Mouse (Mus musculus) embryonic facial prominence, embryonic 13.5 days (tissue): ENCODE results near the gene Micu1. TPM values are rescaled to one million over a fixed set of nuclear protein-coding genes. Genes with fewer than 3 reads are reported as not detected.

Experiments used
- ATAC-seq: fragments of 200-750 bp; cut with Nextera tagmentation; 2 replicates; pipeline ENCODE4 v1.8.0; 2017; ENCODE audit warnings: low read depth; ENCODE audit not compliant: insufficient number of reproducible peaks, insufficient read depth, low FRiP score, low TSS enrichment
- H3K27ac ChIP-seq: fragments of 300-500 bp; sonication (generic); 2 replicates; pipeline ENCODE4 v1.5.1; 2015; ENCODE audit warnings: moderate library complexity, mild to moderate bottlenecking, inconsistent platforms
- H3K27me3 ChIP-seq: fragments of 300-500 bp; sonication (generic); 2 replicates; pipeline ENCODE4 v1.6.1; 2015; ENCODE audit warnings: mild to moderate bottlenecking, inconsistent platforms
- H3K36me3 ChIP-seq: fragments of 300-500 bp; sonication (generic); 2 replicates; pipeline ENCODE4 v1.6.1; 2015; ENCODE audit warnings: mild to moderate bottlenecking, inconsistent platforms
- H3K4me1 ChIP-seq: fragments of 300-500 bp; sonication (generic); 2 replicates; pipeline ENCODE4 v1.6.1; 2015; ENCODE audit warnings: inconsistent platforms
- H3K4me2 ChIP-seq: fragments of 300-500 bp; sonication (generic); 2 replicates; pipeline ENCODE4 v1.6.1; 2015; ENCODE audit warnings: moderate library complexity, mild to moderate bottlenecking, inconsistent platforms
- H3K4me3 ChIP-seq: fragments of 300-500 bp; sonication (generic); 2 replicates; pipeline ENCODE4 v1.5.1; 2015; ENCODE audit warnings: mild to moderate bottlenecking, inconsistent platforms
- H3K9ac ChIP-seq: fragments of 300-500 bp; sonication (generic); 2 replicates; pipeline ENCODE4 v1.6.1; 2015; ENCODE audit warnings: mild to moderate bottlenecking, inconsistent platforms
- H3K9me3 ChIP-seq: fragments of 300-500 bp; sonication (generic); 2 replicates; pipeline ENCODE4 v1.6.1; 2016; ENCODE audit warnings: inconsistent platforms
- WGBS: fragments of 180-500 bp; shearing (Covaris S2); methylation state at CpG from one replicate; pipeline ENCODE4 v1.1.7; 2015; ENCODE audit warnings: mixed read lengths; 5-methylcytosine and 5-hydroxymethylcytosine counted together
- polyA plus RNA-seq: library from polyadenylated mRNA; unstranded; fragments of >200 nt; fragmentation: Nextera tagmentation; extraction: Ambion mirVana; gene quantifications from 2 replicates; pipeline ENCODE4 v1.2.1, GENCODE M21; 2015

Gene Micu1
- polyA plus RNA-seq, 1 experiment from 2014 or later: 73.1 TPM

DNA sequence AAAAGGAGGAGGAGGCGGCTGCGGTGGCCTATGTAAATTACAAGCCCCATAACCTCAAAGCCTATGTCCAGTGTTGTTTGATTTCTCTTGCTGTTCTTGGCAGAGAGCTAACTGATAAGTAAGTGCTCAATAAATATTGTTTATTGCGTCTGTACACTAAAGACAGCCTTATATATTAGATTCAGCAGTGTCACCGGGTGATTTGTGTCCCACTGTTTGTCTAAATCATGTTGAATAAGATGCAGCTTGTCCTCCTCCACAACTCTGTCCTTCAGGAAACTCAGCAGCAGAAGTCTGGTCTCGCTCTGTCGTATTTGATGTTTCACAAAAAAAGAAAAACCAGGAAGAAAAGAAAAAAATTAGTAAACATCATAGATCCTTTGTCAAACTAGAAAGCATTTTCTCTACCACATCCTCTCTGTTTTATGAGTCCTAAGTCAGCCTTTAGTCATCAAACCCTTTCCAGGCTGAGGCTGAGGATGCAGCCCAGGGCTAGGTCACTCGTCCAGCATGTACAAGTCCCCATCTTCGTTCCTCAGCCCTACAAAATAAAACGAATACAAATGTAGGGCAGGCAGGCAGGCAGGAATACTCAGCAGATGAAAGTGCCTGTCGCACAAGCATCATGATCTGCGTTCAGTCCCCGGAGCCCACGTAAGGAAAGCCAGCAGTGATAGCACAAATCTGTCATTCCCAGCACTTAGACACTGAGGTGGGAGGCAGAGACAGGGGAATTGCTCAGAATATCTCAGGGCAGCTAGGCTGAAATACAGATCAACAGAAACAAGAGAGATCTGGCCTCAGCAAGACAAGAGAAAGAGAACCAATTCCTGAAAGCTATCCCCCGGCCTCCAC is 133.3 kb downstream of the Micu1 start:
- no peak overlapping the region for H3K9ac ChIP-seq
- no peak overlapping the region for H3K4me2 ChIP-seq
- no peaks in the 10 kb centered on the region for H3K9me3 ChIP-seq
- no peaks in the 10 kb centered on the region for H3K27me3 ChIP-seq
- H3K4me3 ChIP-seq: no peak overlapping the region
- no peak for ATAC-seq
- WGBS: 90% methylated on average over 14 of the region's 14 CpGs
- H3K36me3 ChIP-seq: peaks cover 23% of the 10 kb centered on the region
- H3K4me1 ChIP-seq: no peaks in the 10 kb centered on the region
- H3K27ac ChIP-seq: no peak overlapping the region

DNA sequence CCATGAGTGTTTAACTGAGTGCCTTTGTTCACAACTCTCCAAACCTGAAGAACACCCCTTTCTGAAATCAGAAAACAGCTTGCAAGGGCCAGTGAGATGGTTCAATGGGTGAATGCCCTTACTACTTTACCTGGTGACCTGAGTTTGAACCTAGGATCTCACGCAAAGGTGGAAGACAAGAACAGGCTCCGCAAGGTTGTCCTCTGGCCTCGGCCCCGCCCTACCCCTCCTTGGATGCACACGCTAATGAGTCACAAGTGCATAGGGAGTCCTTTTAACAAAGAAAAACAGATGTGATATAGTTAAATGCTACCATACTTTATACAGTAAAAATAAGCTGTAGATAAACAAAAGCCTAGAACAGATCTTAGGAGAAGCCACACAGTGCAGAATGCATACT is 135.2 kb downstream of the Micu1 start:
- WGBS: 82% methylated on average over 5 of the region's 5 CpGs
- Histone ChIP-seq H3K9me3 (no peaks in the 10 kb centered on the region), H3K4me3 (no peak overlapping the region), H3K9ac (no peak overlapping the region), H3K4me1 (no peaks in the 10 kb centered on the region), H3K36me3 (peaks cover 26% of the 10 kb centered on the region), H3K27ac (no peak overlapping the region), H3K4me2 (no peak overlapping the region), H3K27me3 (no peaks in the 10 kb centered on the region)
- ATAC-seq: no peak

DNA sequence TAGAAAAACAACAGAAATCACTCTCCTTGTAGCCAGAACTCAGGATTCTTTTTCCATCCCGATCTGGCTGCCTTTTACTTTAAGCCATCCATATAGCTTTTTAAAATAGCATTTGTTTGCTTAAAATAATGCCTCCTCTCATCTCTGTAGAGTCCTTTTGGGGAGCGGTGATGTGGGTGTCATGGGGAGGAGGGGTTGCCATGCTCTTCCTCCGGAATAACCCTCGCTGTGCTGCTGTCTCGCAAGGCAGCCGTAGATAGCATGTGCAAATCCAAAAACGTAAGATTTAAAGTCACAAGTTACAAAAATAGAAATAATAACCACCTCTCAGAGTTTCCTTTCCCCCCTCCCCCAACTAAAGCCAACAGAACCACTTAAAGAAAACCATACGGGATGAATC is 139.2 kb downstream of the Micu1 start:
- WGBS: 82% methylated on average over 8 of the region's 8 CpGs
- ATAC-seq: no peak
- Histone ChIP-seq H3K9ac (no peak overlapping the region), H3K4me3 (no peak overlapping the region), H3K27me3 (no peaks in the 10 kb centered on the region), H3K36me3 (peaks cover 19% of the 10 kb centered on the region), H3K4me1 (no peaks in the 10 kb centered on the region), H3K4me2 (no peak overlapping the region), H3K27ac (no peak overlapping the region), H3K9me3 (no peaks in the 10 kb centered on the region)

DNA sequence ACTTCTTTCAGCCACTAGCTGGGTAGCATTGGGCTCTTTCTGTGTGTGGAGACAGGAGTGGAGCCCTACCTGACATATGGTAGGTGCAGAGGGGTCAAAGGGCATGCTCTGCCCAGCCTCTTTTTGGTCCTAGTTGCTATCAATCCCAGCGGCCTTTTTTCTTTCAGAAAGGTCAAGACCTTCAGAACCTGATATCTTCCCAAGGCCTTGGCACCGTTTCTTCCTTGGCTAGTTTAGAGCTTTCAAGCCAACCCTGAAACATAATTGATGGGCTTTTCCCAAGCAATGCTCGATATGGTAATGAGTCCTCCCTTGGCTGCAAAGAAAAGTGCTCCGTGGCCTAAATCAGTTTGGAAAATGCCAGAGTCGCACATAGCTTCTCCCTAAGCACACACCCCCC is 140.8 kb downstream of the Micu1 start:
- Histone ChIP-seq H3K4me2 (no peak overlapping the region), H3K9ac (no peak overlapping the region), H3K9me3 (no peaks in the 10 kb centered on the region), H3K27ac (no peak overlapping the region), H3K27me3 (no peaks in the 10 kb centered on the region), H3K36me3 (peaks cover 18% of the 10 kb centered on the region), H3K4me1 (no peaks in the 10 kb centered on the region), H3K4me3 (no peak overlapping the region)
- 35% methylated on average over 5 of the region's 5 CpGs for WGBS
- ATAC-seq: no peak

DNA sequence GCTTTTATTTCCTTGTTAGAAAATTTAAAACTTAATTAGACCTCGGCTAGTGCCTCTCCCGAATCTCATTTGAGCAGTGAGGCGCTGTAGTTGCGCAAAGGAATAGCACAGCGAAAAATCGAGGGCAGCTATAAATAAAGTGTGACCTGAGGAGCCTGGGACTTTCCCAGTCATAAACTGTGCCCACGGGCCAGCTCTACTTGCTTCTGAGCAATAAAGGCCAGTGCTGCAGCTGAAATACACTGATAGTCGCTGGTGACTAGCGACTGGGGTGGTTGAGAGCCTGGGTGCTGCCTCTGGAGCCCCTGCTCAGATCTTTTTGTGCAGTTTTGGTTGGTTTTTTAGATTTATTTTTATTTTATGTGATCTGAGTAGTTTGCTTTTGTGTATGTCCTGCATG is 142.4 kb downstream of the Micu1 start:
- H3K4me2 ChIP-seq: no peak overlapping the region
- no peak for ATAC-seq
- H3K9me3 ChIP-seq: no peaks in the 10 kb centered on the region
- whole genome bisulfite sequencing: 86% methylated on average over 9 of the region's 9 CpGs
- H3K4me3 ChIP-seq: no peak overlapping the region
- H3K36me3 ChIP-seq: peaks cover 18% of the 10 kb centered on the region
- H3K9ac ChIP-seq: no peak overlapping the region
- no peak overlapping the region for H3K27ac ChIP-seq
- H3K27me3 ChIP-seq: no peaks in the 10 kb centered on the region
- H3K4me1 ChIP-seq: no peaks in the 10 kb centered on the region

DNA sequence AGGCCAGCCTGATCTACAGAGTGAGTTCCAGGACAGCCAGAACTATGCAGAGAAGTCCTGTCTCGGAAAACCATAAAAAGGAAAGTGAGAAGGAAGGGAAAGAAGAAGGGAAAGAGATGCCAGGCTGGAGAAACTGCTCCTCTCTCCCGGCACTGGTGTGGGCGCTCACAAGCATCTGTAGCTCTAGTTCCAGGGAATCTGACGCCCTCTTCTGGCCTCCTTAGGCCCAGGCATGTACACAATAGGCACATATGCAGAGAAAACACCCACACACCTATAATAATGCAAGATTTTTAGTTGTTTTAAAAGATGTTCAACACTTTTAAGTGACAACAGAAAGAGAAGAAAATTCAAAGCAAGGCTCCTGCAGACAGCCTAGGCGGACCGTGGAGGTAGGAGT is 144.1 kb downstream of the Micu1 start:
- no peak overlapping the region for H3K9ac ChIP-seq
- peaks cover 11% of the 10 kb centered on the region for H3K36me3 ChIP-seq
- WGBS: 74% methylated on average over 6 of the region's 6 CpGs
- H3K4me2 ChIP-seq: no peak overlapping the region
- H3K4me1 ChIP-seq: no peaks in the 10 kb centered on the region
- no peak overlapping the region for H3K4me3 ChIP-seq
- H3K9me3 ChIP-seq: no peaks in the 10 kb centered on the region
- H3K27ac ChIP-seq: no peak overlapping the region
- no peaks in the 10 kb centered on the region for H3K27me3 ChIP-seq
- ATAC-seq: no peak

DNA sequence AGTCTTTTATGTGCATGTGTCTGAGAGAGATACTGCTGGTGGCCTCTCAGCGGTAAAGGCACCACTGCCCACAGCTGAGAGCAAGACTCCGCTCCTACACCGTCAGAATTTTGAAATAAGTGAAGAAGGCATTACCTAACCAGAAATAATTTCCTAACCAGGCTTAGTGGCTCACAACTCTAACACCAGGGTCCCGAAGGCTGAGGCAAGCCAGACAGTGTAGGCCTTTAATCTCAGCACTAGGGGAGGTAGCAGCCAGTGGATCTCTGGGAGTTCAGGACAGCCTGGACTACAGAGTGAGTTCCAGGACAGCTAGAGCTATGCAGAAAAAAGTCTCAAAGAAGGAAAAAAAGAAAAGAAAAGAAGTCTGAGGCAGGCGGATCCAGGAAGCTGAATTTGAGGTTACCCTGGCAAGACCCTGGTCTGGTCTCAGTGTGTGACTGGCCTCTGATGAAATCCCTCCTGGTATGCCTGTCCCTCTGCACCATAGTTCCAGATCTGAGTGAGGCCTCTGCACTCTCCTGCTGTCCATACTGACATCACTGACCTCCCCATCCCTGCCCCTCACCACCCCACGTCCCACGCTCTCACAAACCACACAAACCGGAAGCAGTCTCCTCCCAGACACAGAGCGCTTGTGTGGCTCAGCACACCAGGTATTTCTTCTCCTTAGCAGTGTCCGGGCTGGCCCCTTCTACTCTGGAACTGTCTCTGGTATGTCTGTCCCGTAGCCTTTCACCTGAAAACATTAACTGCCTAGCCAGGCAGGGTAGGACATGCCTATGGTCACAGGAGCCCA is 146.0 kb downstream of the Micu1 start:
- Histone ChIP-seq H3K4me3 (no peak overlapping the region), H3K9ac (no peak overlapping the region), H3K27ac (no peak overlapping the region; the same call in 1 of the 2 replicates), H3K36me3 (peaks cover 6% of the 10 kb centered on the region; the same call in 1 of the 2 replicates), H3K9me3 (no peaks in the 10 kb centered on the region), H3K27me3 (no peaks in the 10 kb centered on the region), H3K4me1 (no peaks in the 10 kb centered on the region), H3K4me2 (no peak overlapping the region)
- 67% methylated on average over 11 of the region's 11 CpGs for WGBS
- ATAC-seq: no peak

DNA sequence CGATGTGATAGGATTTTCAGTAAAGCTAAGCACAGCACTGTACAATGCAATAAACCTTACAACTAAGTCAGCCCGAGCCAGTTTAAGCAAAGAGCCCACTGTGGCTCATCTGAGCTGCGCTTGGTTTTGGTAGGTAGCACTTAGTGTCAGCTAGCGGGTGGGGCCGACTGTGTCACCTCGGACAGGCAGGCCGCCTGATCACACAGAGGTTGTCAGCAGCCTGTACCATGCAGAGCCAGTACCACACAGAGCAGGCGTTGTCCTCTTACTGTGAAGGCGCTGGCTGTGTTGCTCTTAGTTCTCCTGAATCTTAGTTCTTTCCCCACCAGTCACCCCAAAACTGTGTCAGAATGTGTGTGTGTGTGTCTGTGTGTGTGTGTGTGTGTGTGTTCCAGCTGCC is 146.7 kb downstream of the Micu1 start:
- Histone ChIP-seq H3K36me3 (peaks cover 6% of the 10 kb centered on the region; the same call in 1 of the 2 replicates), H3K9me3 (no peaks in the 10 kb centered on the region), H3K4me3 (no peak overlapping the region), H3K4me1 (no peaks in the 10 kb centered on the region), H3K27me3 (no peaks in the 10 kb centered on the region), H3K27ac (no peak overlapping the region), H3K4me2 (no peak overlapping the region), H3K9ac (no peak overlapping the region)
- ATAC-seq: 0 out of 2 replicates have a peak, but pooled peaks have one; percentile 32
- 62% methylated on average over 9 of the region's 9 CpGs for whole genome bisulfite sequencing

DNA sequence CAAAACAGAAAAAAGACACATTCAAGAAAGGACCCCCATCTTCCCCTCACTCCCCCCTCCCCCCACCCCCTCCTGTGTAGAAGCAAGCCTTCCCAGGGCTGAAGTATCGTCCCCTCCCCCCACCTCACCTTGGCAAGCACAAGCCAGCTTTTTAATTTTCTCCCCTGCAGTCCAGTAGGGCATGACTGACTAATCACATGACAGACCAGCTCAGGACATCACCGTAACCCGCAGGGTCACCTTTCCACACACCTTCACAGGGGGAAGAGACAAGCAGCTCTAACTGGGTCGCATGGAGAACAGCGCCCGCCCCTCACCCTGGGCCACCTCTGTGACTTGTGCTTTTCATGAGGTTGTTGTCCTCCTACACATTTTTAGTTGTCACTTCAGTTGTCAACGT is 147.1 kb downstream of the Micu1 start:
- H3K36me3 ChIP-seq: peaks cover 6% of the 10 kb centered on the region; the same call in 1 of the 2 replicates
- no peak for ATAC-seq
- no peaks in the 10 kb centered on the region for H3K27me3 ChIP-seq
- no peak overlapping the region for H3K4me3 ChIP-seq
- WGBS: 73% methylated on average over 7 of the region's 7 CpGs
- no peaks in the 10 kb centered on the region for H3K4me1 ChIP-seq
- no peak overlapping the region for H3K27ac ChIP-seq
- H3K9me3 ChIP-seq: no peaks in the 10 kb centered on the region
- H3K9ac ChIP-seq: no peak overlapping the region
- no peak overlapping the region for H3K4me2 ChIP-seq

DNA sequence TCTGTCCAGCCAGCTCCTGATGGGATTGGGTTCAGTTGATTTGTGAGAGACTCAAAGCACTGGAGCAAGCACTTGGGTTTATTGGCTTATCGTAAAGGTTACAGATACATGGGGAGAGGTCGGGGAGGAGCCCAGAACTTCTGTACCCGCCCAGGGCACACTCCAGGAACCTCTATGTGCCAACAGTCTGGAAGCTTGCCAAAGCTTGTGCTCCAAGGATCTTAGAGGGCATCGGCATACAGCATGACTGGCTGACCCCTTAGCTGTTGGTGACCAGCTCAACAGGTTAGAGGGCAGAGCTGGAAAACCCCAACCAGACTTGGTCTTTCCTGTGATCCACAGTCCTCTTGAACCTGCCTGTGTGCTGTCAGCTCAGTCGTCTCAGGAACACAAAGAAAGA is 154.9 kb downstream of the Micu1 start:
- Histone ChIP-seq H3K4me1 (peaks cover 14% of the 10 kb centered on the region; the same call in 1 of the 2 replicates), H3K9me3 (no peaks in the 10 kb centered on the region), H3K4me2 (no peak overlapping the region), H3K36me3 (no peaks in the 10 kb centered on the region), H3K27ac (no peak overlapping the region), H3K4me3 (no peak overlapping the region), H3K9ac (no peak overlapping the region), H3K27me3 (no peaks in the 10 kb centered on the region)
- no peak for ATAC-seq
- WGBS: 88% methylated on average over 5 of the region's 5 CpGs

DNA sequence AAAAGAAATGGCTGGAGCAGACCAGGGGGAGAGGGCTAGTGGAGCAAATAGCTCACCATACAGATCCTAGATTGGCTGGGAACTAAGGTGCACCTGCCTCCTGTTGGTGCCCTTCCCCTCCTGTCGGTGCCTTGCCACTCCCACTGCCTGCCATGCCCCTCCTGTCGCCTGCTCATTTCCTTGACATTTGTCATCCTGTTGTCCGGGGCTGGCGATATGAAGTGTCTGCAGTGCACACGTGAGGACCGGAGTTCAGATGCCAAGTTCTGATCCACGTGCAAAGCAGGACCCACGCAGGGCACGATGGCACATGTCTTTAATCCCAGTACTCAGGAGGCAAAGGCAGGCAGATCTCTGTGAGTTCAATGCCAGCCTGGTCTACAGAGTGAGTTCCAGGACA is 158.4 kb downstream of the Micu1 start:
- no peak overlapping the region for H3K27ac ChIP-seq
- H3K9me3 ChIP-seq: no peaks in the 10 kb centered on the region
- H3K9ac ChIP-seq: no peak overlapping the region
- peaks cover 17% of the 10 kb centered on the region for H3K36me3 ChIP-seq
- no peak overlapping the region for H3K4me3 ChIP-seq
- H3K4me1 ChIP-seq: peaks cover 16% of the 10 kb centered on the region; the same call in 1 of the 2 replicates
- H3K27me3 ChIP-seq: no peaks in the 10 kb centered on the region
- no peak for ATAC-seq
- WGBS: 87% methylated on average over 9 of the region's 9 CpGs
- no peak overlapping the region for H3K4me2 ChIP-seq

DNA sequence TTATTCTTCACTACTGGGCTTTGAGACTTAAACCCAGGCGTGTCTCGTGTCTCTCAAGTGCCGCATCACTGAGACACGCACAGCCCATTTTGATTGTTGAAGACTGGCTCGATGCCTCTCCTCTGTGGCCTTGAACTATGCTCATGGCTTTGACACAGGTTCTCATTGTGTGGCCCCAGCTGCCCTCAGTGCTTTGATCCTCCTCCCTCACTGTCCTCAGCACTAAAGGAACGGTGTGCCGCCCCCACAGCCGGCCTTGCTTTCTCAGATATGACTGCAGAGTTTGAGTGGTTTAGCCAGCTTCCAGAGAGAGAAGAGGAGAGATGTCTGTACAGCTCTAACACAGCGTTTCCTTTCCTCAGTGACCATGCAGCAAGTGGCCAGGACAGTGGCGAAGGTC is 158.9 kb downstream of the Micu1 start:
- Histone ChIP-seq H3K27ac (no peak overlapping the region), H3K4me2 (no peak overlapping the region), H3K4me1 (peaks cover 16% of the 10 kb centered on the region; the same call in 1 of the 2 replicates), H3K27me3 (no peaks in the 10 kb centered on the region), H3K4me3 (no peak overlapping the region), H3K36me3 (peaks cover 17% of the 10 kb centered on the region), H3K9me3 (no peaks in the 10 kb centered on the region), H3K9ac (no peak overlapping the region)
- ATAC-seq: no peak
- WGBS: 85% methylated on average over 10 of the region's 10 CpGs
